Mouse (Mus musculus): ENCODE results near the gene Coq8a. TPM values are rescaled to one million over a fixed set of nuclear protein-coding genes. Genes with fewer than 3 reads are reported as not detected.

Coq8a gene
- polyA plus RNA-seq, 1 experiment from 2014 or later, result 3.4 TPM

- H3K27ac ChIP-seq (replicated peaks), result no peak overlapping the region
- H3K9ac ChIP-seq (replicated peaks), result no peak overlapping the region
- no peak overlapping the region for H3K4me3 ChIP-seq (replicated peaks)
Observed at GRCm38 (mm10) chr1:180148563-180148962, 50.8 kb downstream of the Coq8a start.

DNA sequence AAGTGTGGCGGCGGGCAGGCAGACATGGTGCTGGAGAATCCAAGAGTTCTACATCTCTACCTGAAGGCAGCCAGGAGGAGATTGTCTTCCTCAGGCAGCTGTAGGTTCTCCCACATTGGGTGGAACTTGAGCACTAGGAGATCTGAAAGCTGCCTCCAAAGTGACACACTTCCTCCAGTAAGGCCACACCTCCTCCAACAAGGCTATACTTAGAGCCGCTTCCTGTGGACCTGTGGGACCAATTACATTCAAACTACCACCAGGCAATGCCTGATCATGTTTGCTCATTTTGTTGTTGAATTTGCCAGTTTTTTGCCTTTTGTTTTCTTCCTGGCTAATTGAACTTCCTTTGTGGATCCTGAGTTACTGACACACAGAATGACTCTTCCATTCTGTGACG, 51.4 kb downstream of the Coq8a start:
- no peaks in the 10 kb centered on the region for H3K9me3 ChIP-seq (replicated peaks)
- H3K36me3 ChIP-seq, result peaks cover 52% of the 10 kb centered on the region
- 80% methylated on average over 4 of the region's 4 CpGs for WGBS
- H3K4me3 ChIP-seq (replicated peaks), result no peak overlapping the region
- no peak for ATAC-seq (ENCODE audit: low FRiP score)
- H3K27me3 ChIP-seq (replicated peaks), result no peaks in the 10 kb centered on the region
- no peaks in the 10 kb centered on the region for H3K4me1 ChIP-seq
- no peak overlapping the region for H3K9ac ChIP-seq (replicated peaks)
- H3K4me2 ChIP-seq, result no peak overlapping the region
- no peak overlapping the region for H3K27ac ChIP-seq (replicated peaks)

More at GRCm38 (mm10) chr1:180148563-180148962, 50.8 kb downstream of the Coq8a start:
- Histone ChIP-seq H3K9me3 (replicated peaks) (no peaks in the 10 kb centered on the region), H3K27me3 (replicated peaks) (no peaks in the 10 kb centered on the region), H3K36me3 (peaks cover 51% of the 10 kb centered on the region), H3K4me1 (no peaks in the 10 kb centered on the region), H3K4me2 (no peak overlapping the region)
- 93% methylated on average over 4 of the region's 4 CpGs for WGBS
- ATAC-seq (ENCODE audit: low FRiP score), result no peak

GRCm38 (mm10) chr1:180140970-180141369, 58.4 kb downstream of the Coq8a start:
- no peaks in the 10 kb centered on the region for H3K9me3 ChIP-seq (replicated peaks)
- no peaks in the 10 kb centered on the region for H3K27me3 ChIP-seq (replicated peaks)
- WGBS, result 86% methylated on average over 2 of the region's 2 CpGs
- H3K4me2 ChIP-seq, result no peak overlapping the region
- H3K27ac ChIP-seq (replicated peaks), result no peak overlapping the region
- H3K36me3 ChIP-seq, result peaks cover 52% of the 10 kb centered on the region
- no peak overlapping the region for H3K4me3 ChIP-seq (replicated peaks)
- no peak overlapping the region for H3K9ac ChIP-seq (replicated peaks)
- ATAC-seq (ENCODE audit: low FRiP score), result no peak
- no peaks in the 10 kb centered on the region for H3K4me1 ChIP-seq

DNA sequence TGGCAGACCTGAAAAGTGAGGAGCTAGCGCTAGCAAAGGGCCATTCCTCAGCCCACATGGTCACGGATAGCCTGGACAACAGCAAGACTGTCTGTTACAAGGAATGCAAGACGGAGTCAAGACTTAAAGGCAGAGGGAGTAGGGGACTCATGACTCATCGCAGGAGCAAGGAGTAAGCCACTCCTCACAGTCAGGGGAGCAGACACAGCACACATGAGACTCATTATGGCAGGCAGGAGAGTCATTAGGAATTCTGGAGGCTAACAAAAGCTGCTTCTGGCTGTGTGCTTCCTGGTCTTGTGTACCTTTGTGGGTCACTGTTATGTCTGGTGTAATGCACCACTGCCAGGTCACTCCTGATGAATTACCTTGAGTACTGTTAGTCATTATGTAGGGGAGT, 60.2 kb downstream of the Coq8a start:
- WGBS, result 90% methylated on average over 4 of the region's 4 CpGs
- no peak overlapping the region for H3K27ac ChIP-seq (replicated peaks)
- no peak overlapping the region for H3K4me2 ChIP-seq
- ATAC-seq (ENCODE audit: low FRiP score), result no peak
- no peaks in the 10 kb centered on the region for H3K9me3 ChIP-seq (replicated peaks)
- H3K4me3 ChIP-seq (replicated peaks), result no peak overlapping the region
- H3K36me3 ChIP-seq, result peaks cover 44% of the 10 kb centered on the region
- H3K4me1 ChIP-seq, result no peaks in the 10 kb centered on the region
- no peaks in the 10 kb centered on the region for H3K27me3 ChIP-seq (replicated peaks)
- no peak overlapping the region for H3K9ac ChIP-seq (replicated peaks)

DNA sequence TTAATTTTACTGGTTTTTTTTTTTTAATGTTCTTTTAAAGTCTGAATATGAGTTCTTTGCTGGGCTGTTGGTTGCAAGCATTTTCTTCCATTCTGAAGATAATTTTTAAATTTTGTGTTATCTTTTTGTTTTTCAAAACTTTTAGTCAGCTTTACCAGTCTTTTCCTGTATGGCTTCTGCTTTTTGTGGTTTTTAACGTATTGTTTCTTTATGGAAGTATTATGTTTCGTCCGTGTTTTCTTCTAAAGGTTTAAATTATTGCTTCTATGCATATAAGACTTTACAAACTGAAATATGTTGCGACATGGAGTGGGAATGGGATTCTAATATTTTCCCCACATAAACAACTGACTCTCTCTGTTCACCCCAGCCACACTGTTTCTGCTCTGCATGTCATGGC, 67.2 kb downstream of the Coq8a start:
- Histone ChIP-seq H3K9me3 (replicated peaks) (no peaks in the 10 kb centered on the region), H3K27ac (replicated peaks) (no peak overlapping the region), H3K4me2 (no peak overlapping the region), H3K4me1 (no peaks in the 10 kb centered on the region), H3K36me3 (peaks cover 13% of the 10 kb centered on the region), H3K4me3 (replicated peaks) (no peak overlapping the region), H3K9ac (replicated peaks) (no peak overlapping the region), H3K27me3 (replicated peaks) (no peaks in the 10 kb centered on the region)
- ATAC-seq (ENCODE audit: low FRiP score), result no peak
- 91% methylated on average over 4 of the region's 4 CpGs for WGBS

DNA sequence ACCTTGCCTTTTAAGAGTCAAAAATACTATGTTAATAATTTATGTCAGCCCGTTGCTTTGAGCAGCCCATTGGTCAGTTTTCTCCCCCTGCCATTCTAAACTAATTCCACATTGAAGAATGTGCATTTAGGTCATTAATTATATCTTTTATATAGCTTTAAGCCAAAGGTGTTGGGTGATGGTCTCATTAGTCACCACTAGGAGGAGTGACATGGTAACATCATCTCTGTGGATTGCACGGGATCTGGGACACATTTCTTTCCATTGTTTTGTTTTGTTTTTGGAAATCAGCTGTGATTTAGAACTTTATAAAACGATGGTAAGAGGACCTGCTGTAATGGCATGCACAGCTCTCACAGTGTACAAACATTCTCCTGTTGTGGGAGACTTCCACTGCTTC, 68.0 kb downstream of the Coq8a start:
- 61% methylated on average over 3 of the region's 3 CpGs for WGBS

DNA sequence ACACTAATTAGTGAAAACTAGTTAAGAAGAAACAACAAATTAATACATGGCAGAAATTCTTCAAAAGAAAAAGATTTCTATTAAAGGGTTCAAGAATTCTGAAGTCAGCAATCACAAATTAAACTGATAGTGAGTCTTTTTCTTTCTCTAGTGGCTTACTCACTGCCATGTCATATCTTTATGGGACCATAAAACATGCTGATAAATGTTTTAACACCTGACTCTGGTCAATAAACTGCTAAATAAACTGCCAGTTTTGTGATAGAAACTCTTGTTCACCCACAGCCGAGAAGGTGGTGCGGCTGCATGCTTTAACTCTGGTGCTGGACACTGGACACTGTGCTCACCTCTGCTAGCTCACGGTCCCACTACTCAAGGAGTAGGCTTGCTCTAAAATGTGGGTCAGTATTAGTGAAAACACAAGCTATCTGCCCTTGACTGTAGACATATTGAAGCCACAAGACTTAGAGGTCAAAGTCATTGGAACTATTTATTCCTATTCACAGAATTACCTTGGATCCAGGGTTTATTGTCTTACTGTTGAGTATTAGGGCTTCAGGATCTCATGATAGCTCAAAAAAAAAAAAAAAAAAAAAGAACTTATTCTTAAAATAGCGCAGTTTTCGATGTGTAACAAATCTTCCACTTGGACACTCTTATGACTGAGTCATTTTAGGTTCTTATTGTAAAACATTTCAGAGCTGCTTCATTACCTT, 71.2 kb downstream of the Coq8a start:
- Histone ChIP-seq H3K27ac (replicated peaks) (no peak overlapping the region), H3K4me1 (no peaks in the 10 kb centered on the region), H3K4me3 (replicated peaks) (no peak overlapping the region), H3K36me3 (peaks cover 3% of the 10 kb centered on the region; the same call in 1 of the 2 replicates), H3K4me2 (no peak overlapping the region), H3K9me3 (replicated peaks) (no peaks in the 10 kb centered on the region), H3K27me3 (replicated peaks) (no peaks in the 10 kb centered on the region), H3K9ac (replicated peaks) (no peak overlapping the region)
- no peak for ATAC-seq (ENCODE audit: low FRiP score)
- WGBS, result 93% methylated on average over 5 of the region's 5 CpGs

More for the DNA sequence above, 68.0 kb downstream of the Coq8a start:
- Histone ChIP-seq H3K27me3 (replicated peaks) (no peaks in the 10 kb centered on the region), H3K4me3 (replicated peaks) (no peak overlapping the region), H3K36me3 (peaks cover 5% of the 10 kb centered on the region), H3K27ac (replicated peaks) (no peak overlapping the region), H3K4me1 (no peaks in the 10 kb centered on the region), H3K4me2 (no peak overlapping the region), H3K9ac (replicated peaks) (no peak overlapping the region), H3K9me3 (replicated peaks) (no peaks in the 10 kb centered on the region)
- no peak for ATAC-seq (ENCODE audit: low FRiP score)

- Histone ChIP-seq H3K4me3 (replicated peaks) (no peak overlapping the region), H3K9ac (replicated peaks) (no peak overlapping the region), H3K4me1 (peaks cover 3% of the 10 kb centered on the region; the same call in 1 of the 2 replicates), H3K27ac (replicated peaks) (no peak overlapping the region), H3K4me2 (no peak overlapping the region), H3K27me3 (replicated peaks) (no peaks in the 10 kb centered on the region), H3K36me3 (peaks cover 14% of the 10 kb centered on the region; the same call in 1 of the 2 replicates), H3K9me3 (replicated peaks) (no peaks in the 10 kb centered on the region)
- 26% methylated on average over 8 of the region's 8 CpGs for WGBS
- ATAC-seq (ENCODE audit: low FRiP score), result no peak
Observed at GRCm38 (mm10) chr1:180118233-180118632, 81.2 kb downstream of the Coq8a start.

DNA sequence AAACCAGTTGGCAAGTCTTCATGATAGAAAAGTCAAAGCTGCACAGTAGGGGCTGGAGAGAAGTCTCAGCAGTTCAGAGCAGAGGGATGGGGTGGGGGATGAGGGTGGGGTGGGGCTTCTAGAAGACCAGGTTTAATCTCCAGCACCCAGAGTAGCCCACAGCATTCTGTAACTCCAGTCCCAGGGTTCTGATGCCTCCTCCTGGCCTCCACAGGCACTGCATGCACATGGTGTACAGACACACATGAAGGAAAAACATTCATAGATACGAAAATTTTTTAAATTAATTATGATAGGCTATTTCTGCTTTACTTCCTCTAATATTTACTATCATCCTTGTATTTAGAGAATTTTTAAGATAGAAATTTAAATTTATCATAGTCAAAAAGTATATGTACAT, 82.9 kb downstream of the Coq8a start:
- peaks cover 3% of the 10 kb centered on the region; the same call in 1 of the 2 replicates for H3K4me1 ChIP-seq
- H3K27ac ChIP-seq (replicated peaks), result no peak overlapping the region
- H3K4me3 ChIP-seq (replicated peaks), result no peak overlapping the region
- no peaks in the 10 kb centered on the region for H3K27me3 ChIP-seq (replicated peaks)
- H3K9ac ChIP-seq (replicated peaks), result no peak overlapping the region
- 90% methylated on average over 1 of the region's 1 CpGs for WGBS
- H3K4me2 ChIP-seq, result no peak overlapping the region
- peaks cover 16% of the 10 kb centered on the region; the same call in 1 of the 2 replicates for H3K36me3 ChIP-seq
- ATAC-seq (ENCODE audit: low FRiP score), result no peak
- H3K9me3 ChIP-seq (replicated peaks), result no peaks in the 10 kb centered on the region

Other genes with a start within 250 kb of the Coq8a start
- gene Cdc42bpa, start 239.1 kb downstream of the Coq8a start, polyA plus RNA-seq (2015; fragmentation: Nextera tagmentation; extraction: Ambion mirVana), result 22.8 and 24.6 TPM in 2 replicates
- 16.8 and 19.8 TPM in 2 replicates for gene Psen2, start 63.8 kb upstream of the Coq8a start, polyA plus RNA-seq (2015; fragmentation: Nextera tagmentation; extraction: Ambion mirVana)
- 4.1 and 5.3 TPM in 2 replicates for gene Itpkb, start 130.9 kb upstream of the Coq8a start, polyA plus RNA-seq (2015; fragmentation: Nextera tagmentation; extraction: Ambion mirVana)

Measured in neural tube, embryonic 15.5 days (tissue).